Mouse (Mus musculus): ENCODE data around the gene Phxr2. TPM values are rescaled to one million over a fixed set of nuclear protein-coding genes. Genes with fewer than 3 reads are reported as not detected.
"Not testable (repeated sequence)": the region's sequence is repeated elsewhere in the genome, so short reads cannot be mapped to it uniquely, and the experiment has no call there.

The Phxr2 gene
- polyA plus RNA-seq, 1 experiment from 2014 or later, result not detected

GRCm38 (mm10) chr10:99164871-99165477, 38.8 kb upstream of the Phxr2 start:
- Histone ChIP-seq H3K9ac (ENCODE audit: low read length) (0 out of 2 replicates have a peak overlapping the region, but pooled peaks have one; percentile 27), H3K27me3 (ENCODE audit: control insufficient read depth, insufficient read depth, low read length) (no peaks in the 10 kb centered on the region), H3K9me3 (replicated peaks; ENCODE audit: control insufficient read depth, low read length) (no peaks in the 10 kb centered on the region), H3K4me1 (ENCODE audit: control insufficient read depth, insufficient read depth, low read length) (peaks cover 15% of the 10 kb centered on the region), H3K4me3 (ENCODE audit: low read length) (no peak overlapping the region), H3K4me2 (ENCODE audit: low read depth, low read length) (peak overlapping the region; percentile 45; the same call in 1 of the 2 replicates), H3K27ac (ENCODE audit: low read length) (peak overlapping the region; percentile 59), H3K36me3 (ENCODE audit: control insufficient read depth, insufficient read depth) (peaks cover 3% of the 10 kb centered on the region; the same call in 1 of the 2 replicates)
- no peak for ATAC-seq (replicated peaks; ENCODE audit: extremely low read depth, insufficient read depth, low FRiP score)
- WGBS, result 35% methylated on average over 13 of the region's 13 CpGs

DNA sequence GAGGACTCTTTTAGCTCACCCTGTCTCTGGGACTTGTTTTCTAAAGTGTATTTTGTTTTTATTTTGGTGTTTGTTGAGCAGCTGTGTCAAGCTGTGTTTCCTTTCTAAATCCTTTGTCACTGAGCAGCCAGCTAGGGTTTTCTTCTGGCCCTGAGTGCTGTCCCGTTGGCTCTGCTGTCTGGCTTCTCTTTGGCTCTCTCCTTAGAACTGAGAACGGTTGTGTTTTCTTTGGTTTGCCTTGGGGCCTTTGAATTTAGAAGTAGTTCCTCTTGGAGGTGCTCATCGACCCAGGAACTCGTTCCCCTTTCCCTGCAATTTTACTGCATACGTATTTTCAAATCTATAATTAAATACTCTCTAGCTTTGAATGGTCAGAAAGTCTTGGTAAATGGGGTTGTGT, 36.9 kb upstream of the Phxr2 start:
- Histone ChIP-seq H3K4me1 (ENCODE audit: control insufficient read depth, insufficient read depth, low read length) (peaks cover 9% of the 10 kb centered on the region), H3K4me2 (ENCODE audit: low read depth, low read length) (no peak overlapping the region), H3K9me3 (replicated peaks; ENCODE audit: control insufficient read depth, low read length) (no peaks in the 10 kb centered on the region), H3K36me3 (ENCODE audit: control insufficient read depth, insufficient read depth) (peaks cover 4% of the 10 kb centered on the region; the same call in 1 of the 2 replicates), H3K4me3 (ENCODE audit: low read length) (no peak overlapping the region), H3K9ac (ENCODE audit: low read length) (no peak overlapping the region), H3K27me3 (ENCODE audit: control insufficient read depth, insufficient read depth, low read length) (no peaks in the 10 kb centered on the region), H3K27ac (ENCODE audit: low read length) (no peak overlapping the region)
- WGBS, result 87% methylated on average over 5 of the region's 5 CpGs
- ATAC-seq (replicated peaks; ENCODE audit: extremely low read depth, insufficient read depth, low FRiP score), result no peak

DNA sequence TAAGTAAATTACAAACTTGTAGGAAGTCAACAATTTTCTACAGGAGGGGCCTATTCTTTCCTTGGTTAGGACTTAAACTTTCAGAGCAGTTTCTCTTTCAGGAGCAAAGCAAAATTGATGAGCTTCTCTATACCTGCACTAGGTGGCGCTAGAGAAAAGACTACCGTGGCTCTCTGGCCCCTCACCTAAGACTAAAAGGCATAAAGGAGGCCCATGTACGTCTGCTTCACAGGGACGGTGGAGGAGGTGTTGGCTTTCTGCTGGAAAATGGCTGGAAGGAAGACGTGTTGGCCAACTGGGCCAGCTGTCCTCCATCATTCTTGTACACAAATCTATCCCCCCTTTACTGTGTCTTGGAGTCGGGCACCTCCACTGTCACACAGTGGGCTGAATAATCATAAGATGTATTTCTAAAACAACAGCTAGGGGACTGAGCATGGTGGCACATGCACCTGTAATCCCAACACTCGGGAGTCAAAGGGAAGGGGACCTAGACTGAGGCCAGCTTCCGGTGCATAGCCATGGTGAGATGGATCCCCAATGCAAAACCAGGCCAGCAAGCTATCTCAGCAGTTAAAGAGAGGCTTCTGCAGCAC, 36.0 kb upstream of the Phxr2 start:
- H3K27ac ChIP-seq (ENCODE audit: low read length), result no peak overlapping the region
- H3K9me3 ChIP-seq (replicated peaks; ENCODE audit: control insufficient read depth, low read length), result no peaks in the 10 kb centered on the region
- H3K4me3 ChIP-seq (ENCODE audit: low read length), result no peak overlapping the region
- peaks cover 9% of the 10 kb centered on the region for H3K4me1 ChIP-seq (ENCODE audit: control insufficient read depth, insufficient read depth, low read length)
- H3K9ac ChIP-seq (ENCODE audit: low read length), result no peak overlapping the region
- ATAC-seq (replicated peaks; ENCODE audit: extremely low read depth, insufficient read depth, low FRiP score), result no peak
- H3K27me3 ChIP-seq (ENCODE audit: control insufficient read depth, insufficient read depth, low read length), result no peaks in the 10 kb centered on the region
- H3K36me3 ChIP-seq (ENCODE audit: control insufficient read depth, insufficient read depth), result peaks cover 4% of the 10 kb centered on the region; the same call in 1 of the 2 replicates
- 39% methylated on average over 8 of the region's 8 CpGs for WGBS
- no peak overlapping the region for H3K4me2 ChIP-seq (ENCODE audit: low read depth, low read length)

DNA sequence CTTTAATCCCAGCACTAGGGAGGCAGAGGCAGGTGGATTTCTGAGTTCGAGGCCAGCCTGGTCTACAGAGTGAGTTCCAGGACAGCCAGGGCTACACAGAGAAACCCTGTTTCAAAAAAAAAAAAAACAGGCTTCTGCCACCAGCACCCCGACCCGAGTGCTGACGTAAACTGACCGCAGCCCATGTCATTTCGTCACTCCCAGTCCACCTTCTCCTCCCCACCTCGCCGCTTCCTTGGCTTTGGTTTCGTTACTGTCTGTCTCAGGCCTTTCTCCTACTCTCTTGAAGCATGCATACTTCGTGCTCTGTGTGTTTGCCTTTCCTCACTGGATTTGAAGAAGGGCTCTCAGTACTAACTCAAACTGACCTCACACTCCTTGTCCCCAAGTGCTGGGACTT, 31.6 kb upstream of the Phxr2 start:
- not testable (repeated sequence) for H3K4me2 ChIP-seq (ENCODE audit: low read depth, low read length); H3K9ac ChIP-seq (ENCODE audit: low read length); H3K27ac ChIP-seq (ENCODE audit: low read length); H3K27me3 ChIP-seq (ENCODE audit: control insufficient read depth, insufficient read depth, low read length); H3K36me3 ChIP-seq (ENCODE audit: control insufficient read depth, insufficient read depth); ATAC-seq (replicated peaks; ENCODE audit: extremely low read depth, insufficient read depth, low FRiP score); H3K4me1 ChIP-seq (ENCODE audit: control insufficient read depth, insufficient read depth, low read length); H3K9me3 ChIP-seq (replicated peaks; ENCODE audit: control insufficient read depth, low read length); H3K4me3 ChIP-seq (ENCODE audit: low read length)
- WGBS, result 87% methylated on average over 10 of the region's 10 CpGs

- no peaks in the 10 kb centered on the region for H3K9me3 ChIP-seq (replicated peaks; ENCODE audit: control insufficient read depth, low read length)
- no peak overlapping the region for H3K27ac ChIP-seq (ENCODE audit: low read length)
- ATAC-seq (replicated peaks; ENCODE audit: extremely low read depth, insufficient read depth, low FRiP score), result no peak
- H3K27me3 ChIP-seq (ENCODE audit: control insufficient read depth, insufficient read depth, low read length), result no peaks in the 10 kb centered on the region
- no peaks in the 10 kb centered on the region for H3K4me1 ChIP-seq (ENCODE audit: control insufficient read depth, insufficient read depth, low read length)
- no peak overlapping the region for H3K4me3 ChIP-seq (ENCODE audit: low read length)
- no peak overlapping the region for H3K4me2 ChIP-seq (ENCODE audit: low read depth, low read length)
- WGBS, result 90% methylated on average over 5 of the region's 5 CpGs
- H3K36me3 ChIP-seq (ENCODE audit: control insufficient read depth, insufficient read depth), result peaks cover 4% of the 10 kb centered on the region; the same call in 1 of the 2 replicates
- H3K9ac ChIP-seq (ENCODE audit: low read length), result no peak overlapping the region
These were observed 30.7 kb upstream of the Phxr2 start for GRCm38 (mm10) chr10:99156808-99157207.

GRCm38 (mm10) chr10:99154635-99155034, 28.5 kb upstream of the Phxr2 start:
- 76% methylated on average over 8 of the region's 8 CpGs for WGBS
- Histone ChIP-seq H3K4me1 (ENCODE audit: control insufficient read depth, insufficient read depth, low read length) (no peaks in the 10 kb centered on the region), H3K36me3 (ENCODE audit: control insufficient read depth, insufficient read depth) (no peaks in the 10 kb centered on the region), H3K4me3 (ENCODE audit: low read length) (no peak overlapping the region), H3K4me2 (ENCODE audit: low read depth, low read length) (no peak overlapping the region), H3K27me3 (ENCODE audit: control insufficient read depth, insufficient read depth, low read length) (no peaks in the 10 kb centered on the region), H3K9me3 (replicated peaks; ENCODE audit: control insufficient read depth, low read length) (no peaks in the 10 kb centered on the region), H3K27ac (ENCODE audit: low read length) (no peak overlapping the region), H3K9ac (ENCODE audit: low read length) (no peak overlapping the region)
- ATAC-seq (replicated peaks; ENCODE audit: extremely low read depth, insufficient read depth, low FRiP score), result no peak

GRCm38 (mm10) chr10:99152063-99152462, 25.9 kb upstream of the Phxr2 start:
- H3K4me1 ChIP-seq (ENCODE audit: control insufficient read depth, insufficient read depth, low read length), result no peaks in the 10 kb centered on the region
- H3K9ac ChIP-seq (ENCODE audit: low read length), result no peak overlapping the region
- no peak overlapping the region for H3K4me2 ChIP-seq (ENCODE audit: low read depth, low read length)
- no peak for ATAC-seq (replicated peaks; ENCODE audit: extremely low read depth, insufficient read depth, low FRiP score)
- H3K4me3 ChIP-seq (ENCODE audit: low read length), result no peak overlapping the region
- no peak overlapping the region for H3K27ac ChIP-seq (ENCODE audit: low read length)
- no peaks in the 10 kb centered on the region for H3K9me3 ChIP-seq (replicated peaks; ENCODE audit: control insufficient read depth, low read length)
- whole genome bisulfite sequencing, result 90% methylated on average over 6 of the region's 6 CpGs
- no peaks in the 10 kb centered on the region for H3K27me3 ChIP-seq (ENCODE audit: control insufficient read depth, insufficient read depth, low read length)
- H3K36me3 ChIP-seq (ENCODE audit: control insufficient read depth, insufficient read depth), result no peaks in the 10 kb centered on the region

GRCm38 (mm10) chr10:99151580-99151979, 25.5 kb upstream of the Phxr2 start:
- H3K4me1 ChIP-seq (ENCODE audit: control insufficient read depth, insufficient read depth, low read length), result no peaks in the 10 kb centered on the region
- no peak for ATAC-seq (replicated peaks; ENCODE audit: extremely low read depth, insufficient read depth, low FRiP score)
- H3K4me3 ChIP-seq (ENCODE audit: low read length), result no peak overlapping the region
- no peaks in the 10 kb centered on the region for H3K9me3 ChIP-seq (replicated peaks; ENCODE audit: control insufficient read depth, low read length)
- no peaks in the 10 kb centered on the region for H3K36me3 ChIP-seq (ENCODE audit: control insufficient read depth, insufficient read depth)
- 100% methylated on average over 1 of the region's 1 CpGs for WGBS
- no peak overlapping the region for H3K9ac ChIP-seq (ENCODE audit: low read length)
- H3K4me2 ChIP-seq (ENCODE audit: low read depth, low read length), result no peak overlapping the region
- H3K27me3 ChIP-seq (ENCODE audit: control insufficient read depth, insufficient read depth, low read length), result no peaks in the 10 kb centered on the region
- no peak overlapping the region for H3K27ac ChIP-seq (ENCODE audit: low read length)

DNA sequence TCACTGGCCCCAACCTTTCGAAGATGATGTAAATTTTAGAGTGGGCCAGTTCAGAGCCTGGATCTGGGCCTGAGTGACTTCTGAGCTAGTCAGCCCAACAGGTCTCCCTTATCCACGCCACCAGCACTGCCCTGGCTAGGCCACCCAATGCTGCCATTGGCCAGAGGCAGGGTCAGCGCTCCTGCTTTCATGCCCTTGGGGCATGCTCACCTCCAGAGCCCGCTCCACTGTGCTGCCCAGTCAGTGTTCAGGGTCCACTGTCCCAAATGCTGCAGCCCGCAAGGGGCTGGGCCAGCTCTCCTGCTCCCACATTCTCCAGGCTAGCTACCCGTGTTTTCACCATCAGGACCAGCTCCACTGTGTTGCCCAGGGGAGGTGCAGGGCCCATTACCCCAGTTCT, 23.9 kb upstream of the Phxr2 start:
- H3K4me2 ChIP-seq (ENCODE audit: low read depth, low read length), result no peak overlapping the region
- no peaks in the 10 kb centered on the region for H3K27me3 ChIP-seq (ENCODE audit: control insufficient read depth, insufficient read depth, low read length)
- H3K9me3 ChIP-seq (replicated peaks; ENCODE audit: control insufficient read depth, low read length), result no peaks in the 10 kb centered on the region
- H3K9ac ChIP-seq (ENCODE audit: low read length), result no peak overlapping the region
- H3K4me1 ChIP-seq (ENCODE audit: control insufficient read depth, insufficient read depth, low read length), result no peaks in the 10 kb centered on the region
- 88% methylated on average over 6 of the region's 6 CpGs for WGBS
- no peak overlapping the region for H3K4me3 ChIP-seq (ENCODE audit: low read length)
- no peak overlapping the region for H3K27ac ChIP-seq (ENCODE audit: low read length)
- H3K36me3 ChIP-seq (ENCODE audit: control insufficient read depth, insufficient read depth), result 0 out of 2 replicates have a peak, but pooled peaks cover 4% of the 10 kb centered on the region
- ATAC-seq (replicated peaks; ENCODE audit: extremely low read depth, insufficient read depth, low FRiP score), result no peak
